Mouse (Mus musculus): ENCODE measurements at regions not wholly inside any gene's neighbourhood (a gene's known extent, or its start where the extent isn't known, plus 50 kb on each side); places are given as distances from the start of the nearest gene placed in this dataset.

DNA sequence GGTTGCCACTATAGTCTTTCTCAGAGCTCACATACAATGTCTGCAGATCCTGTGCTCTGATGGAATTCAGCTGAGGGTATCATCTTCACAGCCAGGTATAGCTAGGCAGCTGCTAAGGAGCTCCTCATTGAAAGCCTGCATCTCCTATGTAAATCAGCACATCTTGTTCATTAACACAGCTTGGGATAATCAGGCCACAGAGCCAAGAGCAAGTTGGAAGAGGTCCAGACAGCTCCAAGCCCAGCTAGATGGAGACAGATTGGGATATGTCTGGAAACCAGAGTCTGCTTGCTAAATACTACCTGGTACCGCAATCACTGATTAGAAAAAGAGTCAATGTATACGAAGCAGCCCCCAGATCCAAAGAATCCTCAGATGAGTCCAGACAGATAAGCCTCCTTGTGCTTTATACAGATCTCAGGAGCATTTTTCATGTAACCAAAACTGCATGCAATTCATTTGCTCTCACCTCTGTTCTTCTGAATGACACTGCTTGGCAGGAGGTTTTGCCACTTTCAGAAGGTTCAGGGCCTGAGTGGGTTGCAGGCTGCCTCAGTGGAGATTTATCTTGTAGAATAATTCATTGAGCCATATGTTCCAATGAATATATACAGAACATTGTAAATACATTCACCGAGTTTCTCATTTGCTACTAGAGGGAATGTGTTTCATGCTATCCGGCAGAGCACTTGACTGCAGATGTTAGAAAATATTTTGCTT, 485.4 kb downstream of the D3Ertd751e start:
- WGBS, result 67% methylated on average over 4 of the region's 4 CpGs
- H3K4me1 ChIP-seq, result peaks cover 7% of the 10 kb centered on the region; the same call in 1 of the 2 replicates
- no peak overlapping the region for H3K4me3 ChIP-seq (replicated peaks)
- H3K9ac ChIP-seq (replicated peaks), result no peak overlapping the region
- no peaks in the 10 kb centered on the region for H3K36me3 ChIP-seq
- peak; percentile 69 for ATAC-seq (ENCODE audit: low FRiP score)
- no peaks in the 10 kb centered on the region for H3K9me3 ChIP-seq (replicated peaks)
- H3K27ac ChIP-seq (replicated peaks), result no peak overlapping the region
- H3K27me3 ChIP-seq (replicated peaks), result no peaks in the 10 kb centered on the region
- no peak overlapping the region for H3K4me2 ChIP-seq

- no peak overlapping the region for H3K9ac ChIP-seq (replicated peaks)
- H3K27ac ChIP-seq (replicated peaks), result no peak overlapping the region
- H3K4me3 ChIP-seq (replicated peaks), result no peak overlapping the region
- peaks cover 7% of the 10 kb centered on the region; the same call in 1 of the 2 replicates for H3K4me1 ChIP-seq
- 0 out of 2 replicates have a peak, but pooled peaks have one; percentile 35 for ATAC-seq (ENCODE audit: low FRiP score)
- no peak overlapping the region for H3K4me2 ChIP-seq
- 64% methylated on average over 3 of the region's 3 CpGs for WGBS
- no peaks in the 10 kb centered on the region for H3K9me3 ChIP-seq (replicated peaks)
- H3K27me3 ChIP-seq (replicated peaks), result no peaks in the 10 kb centered on the region
- H3K36me3 ChIP-seq, result no peaks in the 10 kb centered on the region
Measured at GRCm38 (mm10) chr3:42228399-42228755, 486.0 kb downstream of the D3Ertd751e start.

GRCm38 (mm10) chr3:42232268-42232667, 489.9 kb downstream of the D3Ertd751e start:
- H3K9ac ChIP-seq (replicated peaks), result no peak overlapping the region
- H3K9me3 ChIP-seq (replicated peaks), result no peaks in the 10 kb centered on the region
- no peak for ATAC-seq (ENCODE audit: low FRiP score)
- 90% methylated on average over 5 of the region's 5 CpGs for WGBS
- H3K4me1 ChIP-seq, result peaks cover 7% of the 10 kb centered on the region; the same call in 1 of the 2 replicates
- H3K36me3 ChIP-seq, result no peaks in the 10 kb centered on the region
- no peaks in the 10 kb centered on the region for H3K27me3 ChIP-seq (replicated peaks)
- H3K27ac ChIP-seq (replicated peaks), result no peak overlapping the region
- H3K4me2 ChIP-seq, result no peak overlapping the region
- no peak overlapping the region for H3K4me3 ChIP-seq (replicated peaks)

GRCm38 (mm10) chr3:42233756-42234155, 491.3 kb downstream of the D3Ertd751e start:
- Histone ChIP-seq H3K9ac (replicated peaks) (no peak overlapping the region), H3K4me2 (no peak overlapping the region), H3K27me3 (replicated peaks) (no peaks in the 10 kb centered on the region), H3K9me3 (replicated peaks) (no peaks in the 10 kb centered on the region), H3K27ac (replicated peaks) (no peak overlapping the region), H3K4me1 (no peaks in the 10 kb centered on the region), H3K36me3 (no peaks in the 10 kb centered on the region), H3K4me3 (replicated peaks) (no peak overlapping the region)
- ATAC-seq (ENCODE audit: low FRiP score), result no peak
- WGBS, result 61% methylated on average over 3 of the region's 3 CpGs

DNA sequence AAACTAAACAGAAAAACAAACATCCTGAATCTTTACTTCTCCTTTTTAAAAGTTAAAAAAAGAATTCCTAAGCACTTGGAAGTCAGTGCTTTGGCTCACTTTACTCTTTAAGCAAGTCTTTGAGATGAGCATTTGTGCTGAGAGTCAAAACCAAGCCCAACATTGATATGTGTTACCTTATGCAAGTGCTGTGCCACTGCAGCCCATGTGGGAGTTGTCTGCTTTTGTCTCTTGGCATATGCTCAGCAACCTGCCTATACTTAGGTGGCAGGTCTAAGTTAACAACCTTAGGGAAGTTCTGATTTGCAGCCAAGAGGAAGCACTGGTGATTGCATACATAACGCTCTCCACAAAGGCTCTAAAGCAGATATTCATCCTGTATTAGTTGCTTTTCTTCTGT, 493.1 kb downstream of the D3Ertd751e start:
- no peak for ATAC-seq (ENCODE audit: low FRiP score)
- H3K9me3 ChIP-seq (replicated peaks), result no peaks in the 10 kb centered on the region
- no peaks in the 10 kb centered on the region for H3K27me3 ChIP-seq (replicated peaks)
- no peak overlapping the region for H3K4me3 ChIP-seq (replicated peaks)
- H3K4me1 ChIP-seq, result no peaks in the 10 kb centered on the region
- H3K9ac ChIP-seq (replicated peaks), result no peak overlapping the region
- WGBS, result 79% methylated on average over 1 of the region's 1 CpGs
- H3K27ac ChIP-seq (replicated peaks), result no peak overlapping the region
- no peak overlapping the region for H3K4me2 ChIP-seq
- no peaks in the 10 kb centered on the region for H3K36me3 ChIP-seq
